Mouse (Mus musculus) heart, embryonic 12.5 days (tissue): ENCODE measurements around the gene Ect2. TPM values are rescaled to one million over a fixed set of nuclear protein-coding genes. Genes with fewer than 3 reads are reported as not detected.

Experiments
- ATAC-seq: fragments of 200-750 bp; cut with Nextera tagmentation; 2 replicates; pipeline ENCODE4 v1.8.0; 2017; ENCODE audit warnings: moderate TSS enrichment, moderate library complexity; ENCODE audit not compliant: insufficient number of reproducible peaks, low FRiP score
- H3K27ac ChIP-seq: fragments of 300-500 bp; sonication (generic); 2 replicates; pipeline ENCODE4 v1.5.1; 2016; ENCODE audit warnings: mild to moderate bottlenecking, moderate library complexity; ENCODE audit not compliant: poor library complexity, severe bottlenecking
- H3K27me3 ChIP-seq: fragments of 300-500 bp; sonication (generic); replicated peaks from 2 replicates; pipeline ENCODE4 v1.6.1; 2016; ENCODE audit warnings: mild to moderate bottlenecking, moderate library complexity
- H3K36me3 ChIP-seq: fragments of 300-500 bp; sonication (generic); 2 replicates; pipeline ENCODE4 v1.6.1; 2016; ENCODE audit warnings: mild to moderate bottlenecking, moderate library complexity
- H3K4me1 ChIP-seq: fragments of 300-500 bp; sonication (generic); replicated peaks from 2 replicates; pipeline ENCODE4 v1.6.1; 2016; ENCODE audit warnings: mild to moderate bottlenecking
- H3K4me2 ChIP-seq: fragments of 300-500 bp; sonication (generic); 2 replicates; pipeline ENCODE4 v1.6.1; 2016; ENCODE audit warnings: mild to moderate bottlenecking, moderate library complexity
- H3K4me3 ChIP-seq: fragments of 300-500 bp; sonication (generic); 2 replicates; pipeline ENCODE4 v1.5.1; 2016; ENCODE audit warnings: mild to moderate bottlenecking
- H3K9ac ChIP-seq: fragments of 300-500 bp; sonication (generic); 2 replicates; pipeline ENCODE4 v1.6.1; 2016; ENCODE audit warnings: mild to moderate bottlenecking, moderate library complexity
- H3K9me3 ChIP-seq: fragments of 300-500 bp; sonication (generic); replicated peaks from 2 replicates; pipeline ENCODE4 v1.6.1; 2016; ENCODE audit warnings: mild to moderate bottlenecking, moderate library complexity
- WGBS: fragments of 180-500 bp; shearing (Covaris S2); methylation state at CpG from one replicate; pipeline ENCODE4 v1.1.7; 2016; 5-methylcytosine and 5-hydroxymethylcytosine counted together
- polyA plus RNA-seq: library from polyadenylated mRNA; unstranded; fragments of >200 nt; fragmentation: Nextera tagmentation; extraction: Ambion mirVana; gene quantifications from 2 replicates; pipeline ENCODE4 v1.2.1, GENCODE M21; 2016

Ect2 gene
- polyA plus RNA-seq, 1 experiment from 2014 or later = 64.0 TPM

DNA sequence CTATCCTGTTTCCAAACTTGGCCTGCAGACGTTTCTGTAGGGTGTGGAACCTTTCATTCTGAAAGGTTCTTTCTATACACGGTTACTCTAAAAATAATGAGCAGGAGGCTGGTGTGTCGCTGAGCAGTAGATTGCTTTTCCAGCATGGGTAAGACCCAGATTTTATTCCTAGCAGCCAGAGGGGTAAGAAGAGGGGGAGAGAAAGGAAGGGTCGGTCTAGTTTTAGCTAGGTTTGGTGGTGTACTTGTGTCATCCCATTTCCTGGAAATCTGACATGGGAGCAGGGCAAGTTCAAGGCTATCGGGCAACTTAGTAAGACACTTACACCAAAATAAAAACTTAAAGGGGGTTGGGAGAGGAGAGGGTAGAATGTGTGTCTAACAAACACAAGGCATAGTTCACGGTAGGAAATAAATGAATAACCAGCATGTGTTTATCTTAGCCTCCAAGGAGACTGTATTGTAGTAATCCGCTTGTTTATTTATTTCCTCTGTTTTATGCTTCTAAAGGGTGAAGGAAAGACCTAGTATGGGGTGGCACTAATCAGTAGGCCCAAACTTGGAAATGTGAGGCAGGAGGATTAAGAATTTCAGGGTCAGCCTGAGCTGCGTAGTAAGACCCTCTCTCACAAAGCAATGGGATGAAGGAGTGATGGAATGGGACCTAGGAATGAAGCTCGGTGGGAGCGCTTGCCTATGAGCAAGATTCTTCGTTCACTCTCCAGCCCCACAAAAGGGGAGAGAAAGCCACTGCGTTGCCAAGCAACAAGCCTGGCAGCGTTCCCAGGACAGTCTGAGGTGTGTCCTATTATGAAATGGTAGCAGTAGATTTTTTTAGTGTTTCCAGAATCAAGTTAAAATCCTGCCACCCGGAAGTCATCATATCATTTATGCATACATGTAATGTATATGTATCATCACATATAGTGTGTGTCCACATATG lies 35.9 kb upstream of the Ect2 start:
- Histone ChIP-seq H3K9ac (no peak overlapping the region), H3K4me1 (peaks cover 53% of the 10 kb centered on the region), H3K36me3 (no peaks in the 10 kb centered on the region), H3K9me3 (no peaks in the 10 kb centered on the region), H3K4me3 (no peak overlapping the region), H3K4me2 (no peak overlapping the region), H3K27ac (no peak overlapping the region), H3K27me3 (no peaks in the 10 kb centered on the region)
- no peak for ATAC-seq
- 64% methylated on average over 14 of the region's 14 CpGs for WGBS

DNA sequence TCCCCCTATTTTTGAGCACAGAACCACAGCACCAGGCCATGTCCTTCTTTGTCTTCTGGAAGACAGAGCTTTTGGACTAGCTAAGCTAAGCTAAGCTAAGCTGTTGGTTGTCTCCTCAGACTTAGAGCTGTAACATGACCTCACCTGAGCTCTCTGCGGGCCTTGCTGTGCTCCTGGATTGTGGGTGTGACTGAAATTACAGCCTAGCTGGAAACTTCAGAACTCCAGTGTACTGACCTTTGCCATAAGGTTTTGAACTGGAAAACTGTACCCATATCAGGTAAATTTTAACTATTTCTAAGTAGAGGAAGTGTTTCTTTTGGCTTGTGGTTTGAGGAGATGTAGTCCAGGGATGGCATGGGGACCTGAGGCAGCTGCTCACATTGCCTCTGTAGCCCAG lies 34.7 kb upstream of the Ect2 start:
- no peak overlapping the region for H3K4me2 ChIP-seq

DNA sequence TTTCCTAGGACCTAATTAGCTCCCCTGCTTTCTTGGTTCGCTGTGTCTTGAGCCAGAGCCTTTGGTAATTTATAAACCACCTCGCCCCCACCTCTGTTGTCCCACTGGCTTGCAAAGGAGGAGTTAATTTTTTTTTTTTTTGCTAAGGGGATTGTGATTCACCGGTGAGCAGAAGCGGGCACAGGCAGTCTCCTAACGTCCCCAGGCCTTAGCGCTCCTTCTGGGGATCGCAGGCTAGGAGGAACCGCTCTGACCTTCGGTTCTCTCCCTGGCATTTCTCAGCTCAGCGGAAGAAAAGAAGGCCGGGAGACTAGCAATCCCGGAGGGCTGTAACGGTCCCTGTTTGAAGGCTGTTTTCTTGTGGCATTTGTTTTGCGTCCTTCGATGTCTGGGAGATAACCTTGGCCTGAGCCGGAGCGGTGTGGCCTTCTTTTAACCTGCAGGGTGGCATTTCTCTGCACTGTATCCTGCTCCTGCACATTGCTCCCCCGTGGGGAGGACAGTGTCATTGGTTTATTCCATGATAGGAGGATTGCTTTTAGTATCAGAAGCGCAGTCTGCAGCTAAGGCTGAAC lies 30.0 kb upstream of the Ect2 start:
- Histone ChIP-seq H3K36me3 (no peaks in the 10 kb centered on the region), H3K27me3 (no peaks in the 10 kb centered on the region), H3K9me3 (no peaks in the 10 kb centered on the region), H3K4me2 (peak overlapping the region; percentile 92), H3K4me1 (peaks cover 5% of the 10 kb centered on the region), H3K9ac (peak overlapping the region; percentile 80), H3K4me3 (peak overlapping the region; percentile 73), H3K27ac (peak overlapping the region; percentile 36; the same call in 1 of the 2 replicates)
- WGBS = 6% methylated on average over 19 of the region's 19 CpGs
- no peak for ATAC-seq

More for the DNA sequence above, 34.7 kb upstream of the Ect2 start:
- peaks cover 48% of the 10 kb centered on the region for H3K4me1 ChIP-seq
- no peak overlapping the region for H3K4me3 ChIP-seq
- H3K9me3 ChIP-seq = no peaks in the 10 kb centered on the region
- no peak overlapping the region for H3K9ac ChIP-seq
- WGBS = 84% methylated on average over 1 of the region's 1 CpGs
- no peaks in the 10 kb centered on the region for H3K36me3 ChIP-seq
- H3K27me3 ChIP-seq = no peaks in the 10 kb centered on the region
- H3K27ac ChIP-seq = no peak overlapping the region
- ATAC-seq = no peak

DNA sequence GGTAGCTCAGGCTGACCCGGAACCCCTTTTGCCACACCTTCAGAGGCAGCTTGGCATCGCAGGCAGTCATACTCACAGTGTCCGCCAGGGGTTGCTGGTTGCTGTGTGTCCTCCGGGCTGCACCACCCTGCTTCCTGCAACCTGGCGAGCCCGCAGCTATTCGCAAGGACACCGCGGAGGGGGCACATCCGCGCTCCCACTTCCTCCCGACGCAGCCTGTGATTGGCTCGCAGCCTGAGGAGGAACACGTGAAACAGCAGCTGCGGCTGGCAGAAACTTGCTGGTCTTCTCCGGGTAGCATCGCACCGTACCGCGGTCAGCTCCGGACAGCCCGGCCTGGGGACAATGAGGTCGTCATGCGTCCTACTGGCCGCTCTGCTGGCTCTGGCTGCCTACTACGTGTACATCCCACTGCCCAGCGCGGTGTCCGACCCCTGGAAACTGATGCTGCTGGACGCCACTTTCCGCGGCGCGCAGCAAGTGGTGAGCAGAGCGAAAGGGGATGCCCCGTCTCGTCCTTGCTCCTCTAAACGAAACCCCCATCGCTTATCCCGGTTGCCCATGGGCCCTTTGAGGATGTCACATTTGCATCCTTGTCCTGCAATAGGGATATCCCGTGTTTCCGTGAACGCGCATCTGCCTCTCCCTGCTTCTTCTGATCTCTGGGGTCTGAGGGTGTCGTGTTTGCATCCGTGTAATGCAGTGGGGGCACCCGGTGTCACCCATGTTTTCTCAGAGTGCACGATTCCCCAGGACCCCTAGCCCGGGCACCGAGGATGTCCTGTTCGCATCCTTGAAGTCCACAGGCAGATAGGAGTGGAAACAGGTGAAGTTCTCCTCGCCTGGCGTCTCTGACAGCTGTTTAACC lies 29.3 kb upstream of the Ect2 start, which contains the start of gene Nceh1:
TSS of gene Nceh1 (plus strand) at position 233 of the 868 bp plus-strand sequence.
- peaks cover 5% of the 10 kb centered on the region for H3K4me1 ChIP-seq
- H3K27ac ChIP-seq = peak within 1 kb of the TSS; percentile 36
- peak within 1 kb of the TSS; percentile 73 for H3K4me3 ChIP-seq
- H3K9ac ChIP-seq = peak within 1 kb of the TSS; percentile 80
- H3K9me3 ChIP-seq = no peaks in the 10 kb centered on the region
- no peaks in the 10 kb centered on the region for H3K36me3 ChIP-seq
- peak; percentile 94 for ATAC-seq
- H3K4me2 ChIP-seq = peak within 1 kb of the TSS; percentile 92
- no peaks in the 10 kb centered on the region for H3K27me3 ChIP-seq
- under 1% methylated on average over 54 of the region's 54 CpGs for WGBS

DNA sequence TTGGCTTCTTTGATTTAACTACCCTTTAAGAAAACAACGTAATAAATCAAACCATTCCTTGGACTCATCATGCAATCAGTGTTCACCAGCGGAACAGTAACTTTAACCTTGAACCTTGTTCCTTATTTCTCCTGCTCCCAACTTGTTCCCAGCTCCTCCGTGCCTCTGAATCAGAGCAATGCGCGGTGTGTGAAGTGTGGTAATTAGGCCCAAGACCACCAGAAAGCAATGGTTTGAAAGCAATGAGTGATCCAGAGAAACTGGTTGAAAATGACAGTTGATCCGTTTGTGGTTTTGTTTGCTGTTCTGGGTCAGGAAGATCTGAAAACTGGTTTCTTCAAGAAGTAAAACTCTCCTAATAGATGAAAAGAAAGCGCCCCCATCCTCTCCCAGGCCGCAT lies 26.0 kb upstream of the Ect2 start:
- H3K27me3 ChIP-seq = no peaks in the 10 kb centered on the region
- no peaks in the 10 kb centered on the region for H3K9me3 ChIP-seq
- ATAC-seq = no peak
- peaks cover 5% of the 10 kb centered on the region for H3K4me1 ChIP-seq
- no peak overlapping the region for H3K4me2 ChIP-seq
- 84% methylated on average over 8 of the region's 8 CpGs for WGBS
- H3K36me3 ChIP-seq = no peaks in the 10 kb centered on the region
- no peak overlapping the region for H3K4me3 ChIP-seq
- H3K27ac ChIP-seq = no peak overlapping the region
- H3K9ac ChIP-seq = no peak overlapping the region

DNA sequence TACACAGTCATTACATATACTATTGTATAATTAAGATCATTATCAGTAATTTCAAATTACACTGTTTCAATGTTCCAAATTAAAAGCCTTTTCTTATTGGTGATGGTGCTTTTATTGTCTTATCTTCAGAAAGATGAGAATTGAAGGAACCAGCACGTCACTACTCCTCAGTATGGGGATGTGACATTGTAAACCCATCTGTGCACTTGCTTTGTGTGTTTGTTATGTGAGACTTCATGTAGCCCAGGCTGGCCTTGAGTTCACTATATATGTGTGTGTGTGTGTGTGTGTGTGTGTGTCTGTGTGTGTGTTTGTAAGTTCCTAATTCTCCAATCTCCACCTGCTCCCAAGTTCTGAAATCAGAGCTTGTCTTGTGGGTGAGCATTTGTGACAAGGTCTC lies 16.6 kb upstream of the Ect2 start:
- Histone ChIP-seq H3K9ac (no peak overlapping the region), H3K4me1 (no peaks in the 10 kb centered on the region), H3K4me3 (no peak overlapping the region), H3K36me3 (no peaks in the 10 kb centered on the region), H3K9me3 (no peaks in the 10 kb centered on the region), H3K27me3 (no peaks in the 10 kb centered on the region), H3K27ac (no peak overlapping the region), H3K4me2 (no peak overlapping the region)
- no peak for ATAC-seq
- WGBS = 68% methylated on average over 1 of the region's 1 CpGs

DNA sequence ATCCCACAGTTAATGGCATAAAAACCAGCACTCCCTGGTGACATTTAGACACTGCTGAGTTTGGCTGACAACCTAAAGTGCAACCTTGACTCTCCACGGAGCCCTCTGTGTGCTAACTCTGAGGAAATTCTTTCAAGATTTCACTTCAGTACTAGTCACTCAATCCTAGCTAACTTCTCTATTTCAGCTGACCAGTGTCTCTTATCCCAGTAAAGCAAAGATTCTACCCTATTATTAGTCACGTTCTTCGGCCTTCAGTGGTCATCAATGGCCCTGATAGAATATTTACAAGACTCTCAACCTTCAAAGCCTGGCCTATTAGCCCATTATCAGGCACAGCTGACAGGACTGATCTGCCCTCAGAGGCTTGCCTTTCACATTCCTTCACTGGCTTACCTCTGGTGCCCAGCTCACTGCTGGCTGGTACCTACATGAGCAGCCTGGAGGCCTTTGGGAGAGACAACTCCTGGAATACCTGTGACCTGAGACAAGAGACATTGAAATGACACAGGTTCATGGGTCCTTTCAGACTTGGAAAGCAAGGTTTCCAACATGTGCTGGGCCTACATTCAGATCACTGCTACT lies 11.9 kb upstream of the Ect2 start:
- H3K9me3 ChIP-seq = no peaks in the 10 kb centered on the region
- no peaks in the 10 kb centered on the region for H3K27me3 ChIP-seq
- 68% methylated on average over 3 of the region's 3 CpGs for WGBS
- H3K4me3 ChIP-seq = no peak overlapping the region
- H3K36me3 ChIP-seq = no peaks in the 10 kb centered on the region
- no peaks in the 10 kb centered on the region for H3K4me1 ChIP-seq
- H3K9ac ChIP-seq = no peak overlapping the region
- H3K27ac ChIP-seq = no peak overlapping the region
- no peak overlapping the region for H3K4me2 ChIP-seq
- ATAC-seq = no peak

DNA sequence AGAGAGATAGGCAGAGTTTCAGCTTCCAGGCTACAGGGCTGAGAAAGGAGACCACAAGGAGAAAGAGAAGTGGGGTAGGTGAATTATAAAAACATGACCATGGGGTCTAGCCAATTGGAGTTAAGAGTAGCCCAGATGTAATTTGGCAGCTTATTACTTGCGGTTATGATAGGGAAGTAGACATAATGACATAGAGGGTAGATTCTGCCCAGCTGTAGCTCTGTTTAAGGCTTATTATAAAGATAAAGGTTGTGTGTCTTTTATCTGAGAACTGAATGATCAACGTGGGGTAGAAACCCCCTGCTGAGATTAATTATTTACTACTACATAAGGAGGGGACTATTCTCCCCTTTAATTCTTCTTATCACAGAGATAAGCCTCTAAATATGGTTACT lies 8.7 kb upstream of the Ect2 start:
- Histone ChIP-seq H3K27me3 (no peaks in the 10 kb centered on the region), H3K4me1 (0 out of 2 replicates have a peak, but pooled peaks cover 4% of the 10 kb centered on the region), H3K27ac (no peak overlapping the region), H3K9me3 (no peaks in the 10 kb centered on the region), H3K4me2 (no peak overlapping the region), H3K36me3 (no peaks in the 10 kb centered on the region), H3K4me3 (no peak overlapping the region), H3K9ac (no peak overlapping the region)
- no peak for ATAC-seq
- 54% methylated on average over 2 of the region's 2 CpGs for WGBS

DNA sequence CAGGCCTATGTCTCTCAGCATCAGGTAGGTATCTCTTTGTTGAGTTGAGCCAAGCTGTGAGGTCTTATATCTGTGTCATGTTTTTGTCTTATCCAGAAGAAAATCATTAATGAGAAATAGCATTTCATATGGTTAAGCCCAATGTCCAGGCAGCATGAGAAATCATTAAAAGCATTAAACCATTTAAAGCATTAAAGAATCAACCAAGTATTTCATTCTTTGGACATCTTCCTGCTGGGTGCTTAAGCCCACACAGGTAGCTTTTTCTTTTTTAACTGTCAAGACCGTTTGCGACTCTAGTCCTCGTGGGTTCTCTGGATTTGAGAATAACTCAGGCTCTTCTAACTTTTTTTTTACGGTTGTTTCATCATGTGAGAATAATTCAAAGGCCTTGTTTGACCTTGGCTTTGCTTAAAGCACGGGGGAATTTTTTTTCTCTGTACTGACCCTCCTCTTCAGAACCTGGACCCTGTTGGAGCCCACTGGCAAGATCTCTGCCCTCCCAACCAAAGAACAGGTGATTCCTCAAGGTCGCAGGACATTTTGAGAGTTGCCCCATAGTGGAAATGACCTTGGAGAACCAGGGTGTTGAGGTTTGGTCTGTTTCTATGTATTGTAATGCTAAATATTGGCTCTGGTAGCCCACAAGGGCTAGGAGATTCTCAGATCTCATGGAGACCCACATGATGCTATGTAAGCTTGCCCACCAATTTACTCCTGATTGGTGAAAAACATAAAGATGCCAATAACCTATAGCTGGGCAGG lies 8.1 kb upstream of the Ect2 start:
- Histone ChIP-seq H3K27ac (no peak overlapping the region), H3K4me3 (no peak overlapping the region), H3K4me1 (0 out of 2 replicates have a peak, but pooled peaks cover 4% of the 10 kb centered on the region), H3K4me2 (no peak overlapping the region), H3K9ac (no peak overlapping the region), H3K9me3 (no peaks in the 10 kb centered on the region), H3K36me3 (no peaks in the 10 kb centered on the region), H3K27me3 (no peaks in the 10 kb centered on the region)
- WGBS = 89% methylated on average over 6 of the region's 6 CpGs
- ATAC-seq = no peak

DNA sequence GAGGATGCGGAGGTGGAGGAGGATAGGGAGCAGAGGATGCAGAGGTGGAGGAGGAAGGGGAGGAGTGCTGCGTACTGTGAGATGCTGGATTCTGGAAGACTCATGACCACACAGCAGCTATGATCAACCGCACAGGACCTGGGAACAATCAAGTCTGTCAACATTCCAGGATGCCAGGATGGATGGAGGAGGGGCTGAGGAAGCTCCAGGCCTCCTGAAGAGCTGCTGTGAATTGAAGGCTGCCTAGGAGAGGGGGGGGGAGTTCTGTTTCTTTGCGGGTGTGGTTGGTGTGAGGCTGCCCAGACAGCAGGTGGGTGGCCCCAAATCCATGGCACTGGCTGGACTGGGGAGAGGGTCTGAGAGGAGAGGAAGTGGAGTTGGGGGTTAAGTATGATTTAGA lies 5.2 kb upstream of the Ect2 start:
- no peak for ATAC-seq
- Histone ChIP-seq H3K36me3 (no peaks in the 10 kb centered on the region), H3K27ac (no peak overlapping the region), H3K4me2 (no peak overlapping the region), H3K27me3 (no peaks in the 10 kb centered on the region), H3K9me3 (no peaks in the 10 kb centered on the region), H3K9ac (no peak overlapping the region), H3K4me1 (peaks cover 19% of the 10 kb centered on the region), H3K4me3 (no peak overlapping the region)
- 34% methylated on average over 4 of the region's 4 CpGs for WGBS
